Mouse (Mus musculus): ENCODE measurements at regions not wholly inside any gene's neighbourhood (a gene's known extent, or its start where the extent isn't known, plus 50 kb on each side); places are given as distances from the start of the nearest gene placed in this dataset.
A peak's percentile ranks its signal among the peaks of the same experiment; 100 is the strongest.

- no peak for DNase-seq (ENCODE audit: low spot score in 2 of 2)
These were observed 312.8 kb upstream of the Thrb start for GRCm38 (mm10) chr14:17347286-17347685.

GRCm38 (mm10) chr14:17352324-17353037, 307.6 kb upstream of the Thrb start:
- no peak for DNase-seq (ENCODE audit: low spot score in 2 of 2)

- no peak for DNase-seq (ENCODE audit: low spot score in 2 of 2)
These were observed 298.2 kb upstream of the Thrb start for GRCm38 (mm10) chr14:17361910-17362309.

GRCm38 (mm10) chr14:17402751-17403479, 257.1 kb upstream of the Thrb start:
- DNase-seq (ENCODE audit: low spot score in 2 of 2), result peak in 1 of 2 experiments; percentile 14

GRCm38 (mm10) chr14:17405551-17406336, 254.3 kb upstream of the Thrb start:
- peak in 1 of 2 experiments; percentile 13 for DNase-seq (ENCODE audit: low spot score in 2 of 2)

- no peak for DNase-seq (ENCODE audit: low spot score in 2 of 2)
These were observed 253.2 kb upstream of the Thrb start for GRCm38 (mm10) chr14:17406879-17407278.

- no peak for DNase-seq (ENCODE audit: low spot score in 2 of 2)
These were observed 251.7 kb upstream of the Thrb start for GRCm38 (mm10) chr14:17408343-17408742.

GRCm38 (mm10) chr14:17408813-17409212, 251.2 kb upstream of the Thrb start:
- no peak for DNase-seq (ENCODE audit: low spot score in 2 of 2)

GRCm38 (mm10) chr14:17409497-17409896, 250.6 kb upstream of the Thrb start:
- no peak for DNase-seq (ENCODE audit: low spot score in 2 of 2)

GRCm38 (mm10) chr14:17410752-17411151, 249.3 kb upstream of the Thrb start:
- DNase-seq (ENCODE audit: low spot score in 2 of 2), result no peak

GRCm38 (mm10) chr14:17411299-17411698, 248.8 kb upstream of the Thrb start:
- no peak for DNase-seq (ENCODE audit: low spot score in 2 of 2)

- DNase-seq (ENCODE audit: low spot score in 2 of 2), result no peak
These were observed 245.7 kb upstream of the Thrb start for GRCm38 (mm10) chr14:17414246-17414888.

- no peak for DNase-seq (ENCODE audit: low spot score in 2 of 2)
These were observed 232.3 kb upstream of the Thrb start for GRCm38 (mm10) chr14:17427751-17428150.

- no peak for DNase-seq (ENCODE audit: low spot score in 2 of 2)
These were observed 230.9 kb upstream of the Thrb start for GRCm38 (mm10) chr14:17429157-17429556.

- no peak for DNase-seq (ENCODE audit: low spot score in 2 of 2)
These were observed 226.7 kb upstream of the Thrb start for GRCm38 (mm10) chr14:17433346-17433745.

GRCm38 (mm10) chr14:17457946-17458345, 202.1 kb upstream of the Thrb start:
- DNase-seq (ENCODE audit: low spot score in 2 of 2), result no peak

GRCm38 (mm10) chr14:17478963-17479362, 181.1 kb upstream of the Thrb start:
- no peak for DNase-seq (ENCODE audit: low spot score in 2 of 2)

GRCm38 (mm10) chr14:17484866-17485265, 175.2 kb upstream of the Thrb start:
- no peak for DNase-seq (ENCODE audit: low spot score in 2 of 2)

- DNase-seq (ENCODE audit: low spot score in 2 of 2), result no peak
These were observed 146.3 kb upstream of the Thrb start for GRCm38 (mm10) chr14:17513756-17514155.

- no peak for DNase-seq (ENCODE audit: low spot score in 2 of 2)
These were observed 137.4 kb upstream of the Thrb start for GRCm38 (mm10) chr14:17522696-17523095.

- DNase-seq (ENCODE audit: low spot score in 2 of 2), result no peak
These were observed 136.1 kb upstream of the Thrb start for GRCm38 (mm10) chr14:17523916-17524315.

- DNase-seq (ENCODE audit: low spot score in 2 of 2), result no peak
These were observed 120.7 kb upstream of the Thrb start for GRCm38 (mm10) chr14:17539322-17539721.
